Mouse (Mus musculus): ENCODE measurements around the gene Hoxa5. TPM values are rescaled to one million over a fixed set of nuclear protein-coding genes. Genes with fewer than 3 reads are reported as not detected.

The Hoxa5 gene
- polyA plus RNA-seq, 1 experiment from 2014 or later, result 0.41 TPM

GRCm38 (mm10) chr6:52170898-52171223, 33.5 kb downstream of the Hoxa5 start:
- H3K27me3 ChIP-seq, result peaks cover 99% of the 10 kb centered on the region
- ATAC-seq (ENCODE audit: insufficient read depth), result no peak

GRCm38 (mm10) chr6:52170166-52170897, 34.1 kb downstream of the Hoxa5 start:
- no peak overlapping the region for H3K4me3 ChIP-seq (replicated peaks)
- peaks cover 99% of the 10 kb centered on the region for H3K27me3 ChIP-seq
- peak overlapping the region; percentile 29; the same call in 1 of the 2 replicates for H3K27ac ChIP-seq (replicated peaks)
- no peaks in the 10 kb centered on the region for H3K36me3 ChIP-seq (replicated peaks)
- no peaks in the 10 kb centered on the region for H3K9me3 ChIP-seq (replicated peaks)
- H3K4me1 ChIP-seq (replicated peaks), result peaks cover 8% of the 10 kb centered on the region; the same call in 1 of the 2 replicates
- peak; percentile 69 for ATAC-seq (ENCODE audit: insufficient read depth)
- WGBS (ENCODE audit: insufficient replicate concordance), result 10% methylated on average over 40 of the region's 40 CpGs
- peak overlapping the region; percentile 23 for H3K4me2 ChIP-seq
- H3K9ac ChIP-seq, result no peak overlapping the region

More at GRCm38 (mm10) chr6:52170898-52171223, 33.5 kb downstream of the Hoxa5 start:
- Histone ChIP-seq H3K4me1 (replicated peaks) (peaks cover 8% of the 10 kb centered on the region; the same call in 1 of the 2 replicates), H3K9me3 (replicated peaks) (no peaks in the 10 kb centered on the region), H3K36me3 (replicated peaks) (no peaks in the 10 kb centered on the region), H3K9ac (no peak overlapping the region), H3K4me2 (peak overlapping the region; percentile 23; the same call in 1 of the 2 replicates), H3K27ac (replicated peaks) (no peak overlapping the region), H3K4me3 (replicated peaks) (no peak overlapping the region)
- 5% methylated on average over 5 of the region's 5 CpGs for WGBS (ENCODE audit: insufficient replicate concordance)

- Histone ChIP-seq H3K27ac (replicated peaks) (0 out of 2 replicates have a peak overlapping the region, but pooled peaks have one; percentile 29), H3K4me1 (replicated peaks) (peaks cover 8% of the 10 kb centered on the region; the same call in 1 of the 2 replicates), H3K27me3 (peaks cover 99% of the 10 kb centered on the region), H3K4me2 (no peak overlapping the region), H3K9me3 (replicated peaks) (no peaks in the 10 kb centered on the region), H3K36me3 (replicated peaks) (no peaks in the 10 kb centered on the region), H3K4me3 (replicated peaks) (no peak overlapping the region), H3K9ac (no peak overlapping the region)
- WGBS (ENCODE audit: insufficient replicate concordance), result 36% methylated on average over 16 of the region's 16 CpGs
- no peak for ATAC-seq (ENCODE audit: insufficient read depth)
Observed at GRCm38 (mm10) chr6:52169499-52170165, 34.8 kb downstream of the Hoxa5 start.

GRCm38 (mm10) chr6:52168191-52169055, 36.0 kb downstream of the Hoxa5 start:
- 26% methylated on average over 42 of the region's 42 CpGs for WGBS (ENCODE audit: insufficient replicate concordance)
- Histone ChIP-seq H3K9me3 (replicated peaks) (no peaks in the 10 kb centered on the region), H3K27ac (replicated peaks) (no peak overlapping the region), H3K4me1 (replicated peaks) (peaks cover 8% of the 10 kb centered on the region; the same call in 1 of the 2 replicates), H3K4me2 (peak overlapping the region; percentile 23; the same call in 1 of the 2 replicates), H3K9ac (no peak overlapping the region), H3K36me3 (replicated peaks) (no peaks in the 10 kb centered on the region), H3K27me3 (peaks cover 100% of the 10 kb centered on the region), H3K4me3 (replicated peaks) (no peak overlapping the region)
- no peak for ATAC-seq (ENCODE audit: insufficient read depth)

- H3K27me3 ChIP-seq, result peaks cover 100% of the 10 kb centered on the region
- 28% methylated on average over 14 of the region's 14 CpGs for WGBS (ENCODE audit: insufficient replicate concordance)
- H3K4me1 ChIP-seq (replicated peaks), result peaks cover 7% of the 10 kb centered on the region; the same call in 1 of the 2 replicates
- no peak overlapping the region for H3K4me3 ChIP-seq (replicated peaks)
- H3K9me3 ChIP-seq (replicated peaks), result no peaks in the 10 kb centered on the region
- no peak overlapping the region for H3K9ac ChIP-seq
- no peak overlapping the region for H3K4me2 ChIP-seq
- H3K27ac ChIP-seq (replicated peaks), result no peak overlapping the region
- no peak for ATAC-seq (ENCODE audit: insufficient read depth)
- H3K36me3 ChIP-seq (replicated peaks), result no peaks in the 10 kb centered on the region
Observed at GRCm38 (mm10) chr6:52167736-52168161, 36.6 kb downstream of the Hoxa5 start.

GRCm38 (mm10) chr6:52167176-52167575, 37.2 kb downstream of the Hoxa5 start:
- Histone ChIP-seq H3K4me1 (replicated peaks) (peaks cover 1% of the 10 kb centered on the region; the same call in 1 of the 2 replicates), H3K36me3 (replicated peaks) (no peaks in the 10 kb centered on the region), H3K4me3 (replicated peaks) (no peak overlapping the region), H3K27me3 (peaks cover 99% of the 10 kb centered on the region), H3K9ac (no peak overlapping the region), H3K9me3 (replicated peaks) (no peaks in the 10 kb centered on the region), H3K4me2 (no peak overlapping the region), H3K27ac (replicated peaks) (0 out of 2 replicates have a peak overlapping the region, but pooled peaks have one; percentile 11)
- 33% methylated on average over 1 of the region's 1 CpGs for WGBS (ENCODE audit: insufficient replicate concordance)
- ATAC-seq (ENCODE audit: insufficient read depth), result no peak

- H3K27ac ChIP-seq (replicated peaks), result 0 out of 2 replicates have a peak overlapping the region, but pooled peaks have one; percentile 11
- H3K4me3 ChIP-seq (replicated peaks), result no peak overlapping the region
- no peaks in the 10 kb centered on the region for H3K36me3 ChIP-seq (replicated peaks)
- peaks cover 99% of the 10 kb centered on the region for H3K27me3 ChIP-seq
- WGBS (ENCODE audit: insufficient replicate concordance), result 9% methylated on average over 4 of the region's 4 CpGs
- no peaks in the 10 kb centered on the region for H3K9me3 ChIP-seq (replicated peaks)
- ATAC-seq (ENCODE audit: insufficient read depth), result no peak
- no peaks in the 10 kb centered on the region; the same call in 1 of the 2 replicates for H3K4me1 ChIP-seq (replicated peaks)
- H3K4me2 ChIP-seq, result no peak overlapping the region
- no peak overlapping the region for H3K9ac ChIP-seq
Observed at GRCm38 (mm10) chr6:52166431-52167077, 37.8 kb downstream of the Hoxa5 start.

- H3K4me2 ChIP-seq, result 0 out of 2 replicates have a peak overlapping the region, but pooled peaks have one; percentile 0
- no peaks in the 10 kb centered on the region for H3K9me3 ChIP-seq (replicated peaks)
- H3K27me3 ChIP-seq, result peaks cover 98% of the 10 kb centered on the region
- no peak for ATAC-seq (ENCODE audit: insufficient read depth)
- no peaks in the 10 kb centered on the region for H3K36me3 ChIP-seq (replicated peaks)
- 3% methylated on average over 28 of the region's 28 CpGs for WGBS (ENCODE audit: insufficient replicate concordance)
- H3K4me3 ChIP-seq (replicated peaks), result no peak overlapping the region
- H3K9ac ChIP-seq, result no peak overlapping the region
- H3K27ac ChIP-seq (replicated peaks), result no peak overlapping the region
- no peaks in the 10 kb centered on the region; the same call in 1 of the 2 replicates for H3K4me1 ChIP-seq (replicated peaks)
Observed at GRCm38 (mm10) chr6:52165441-52166370, 38.7 kb downstream of the Hoxa5 start.

- ATAC-seq (ENCODE audit: insufficient read depth), result no peak
- H3K27ac ChIP-seq (replicated peaks), result peak within 1 kb of the TSS; percentile 45; the same call in 1 of the 2 replicates
- WGBS (ENCODE audit: insufficient replicate concordance), result 1% methylated on average over 25 of the region's 25 CpGs
- peaks cover 98% of the 10 kb centered on the region for H3K27me3 ChIP-seq
- H3K4me3 ChIP-seq (replicated peaks), result peak within 1 kb of the TSS; percentile 29; the same call in 1 of the 2 replicates
- H3K4me1 ChIP-seq (replicated peaks), result no peaks in the 10 kb centered on the region; the same call in 1 of the 2 replicates
- H3K9me3 ChIP-seq (replicated peaks), result no peaks in the 10 kb centered on the region
- peak within 1 kb of the TSS; percentile 39 for H3K4me2 ChIP-seq
- H3K9ac ChIP-seq, result no peak within 1 kb of the TSS
- H3K36me3 ChIP-seq (replicated peaks), result no peaks in the 10 kb centered on the region
Observed at GRCm38 (mm10) chr6:52164626-52165440, 39.6 kb downstream of the Hoxa5 start, which contains the start of gene Hoxa2. Gene Hoxa2 (minus strand): TSS chr6:52164831.
